Mouse (Mus musculus) mesoderm, embryonic 11.5 days (tissue): ENCODE measurements at regions not wholly inside any gene's neighbourhood (a gene's known extent, or its start where the extent isn't known, plus 50 kb on each side); places are given as distances from the start of the nearest gene placed in this dataset.

Experiments
- DNase-seq: peaks from one replicate; pipeline ENCODE4 v3.0.0-alpha.2; 2012; ENCODE audit warnings: low read depth, low spot score

DNA sequence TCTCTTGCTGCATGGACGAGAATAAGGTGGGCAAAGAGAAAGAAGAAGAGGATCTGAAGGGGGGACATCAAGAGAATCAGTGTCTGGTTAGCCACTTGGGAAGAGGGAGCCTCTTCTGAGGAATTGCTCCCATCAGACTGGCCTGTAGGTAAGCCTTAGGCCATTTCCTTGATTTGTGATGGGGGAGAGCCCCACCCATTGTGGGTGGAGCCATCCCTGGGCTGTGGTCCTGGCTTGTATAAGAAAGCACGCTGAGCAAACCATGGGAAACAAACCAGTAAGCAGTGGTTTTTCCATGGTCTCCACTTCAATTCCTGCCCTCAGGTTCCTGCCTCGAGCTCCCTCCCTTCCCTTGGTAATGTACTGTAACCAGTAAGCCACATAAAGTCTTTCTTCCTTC is 57.7 kb upstream of the Sez6l start:
- DNase-seq, result no peak

DNA sequence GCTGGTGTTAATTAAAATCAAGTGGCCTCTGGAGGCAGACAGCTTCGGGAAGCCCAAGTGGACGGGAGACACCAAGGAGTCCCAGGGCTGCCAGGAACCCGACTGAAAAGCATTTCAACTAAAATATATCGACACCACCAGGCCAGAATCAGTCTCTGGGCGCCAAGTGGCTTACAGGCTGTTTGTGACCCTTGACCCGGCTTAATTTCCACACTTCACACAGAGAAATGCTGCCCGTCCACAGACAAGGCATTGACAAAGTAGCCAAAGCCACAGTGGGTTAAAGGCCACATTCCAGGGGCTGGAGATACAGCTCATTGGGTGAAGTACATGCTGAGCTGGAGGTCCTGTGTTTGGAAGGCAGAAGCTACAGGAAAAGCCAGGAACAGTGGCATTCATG is 54.8 kb upstream of the Sez6l start:
- DNase-seq, result peak; percentile 71

DNA sequence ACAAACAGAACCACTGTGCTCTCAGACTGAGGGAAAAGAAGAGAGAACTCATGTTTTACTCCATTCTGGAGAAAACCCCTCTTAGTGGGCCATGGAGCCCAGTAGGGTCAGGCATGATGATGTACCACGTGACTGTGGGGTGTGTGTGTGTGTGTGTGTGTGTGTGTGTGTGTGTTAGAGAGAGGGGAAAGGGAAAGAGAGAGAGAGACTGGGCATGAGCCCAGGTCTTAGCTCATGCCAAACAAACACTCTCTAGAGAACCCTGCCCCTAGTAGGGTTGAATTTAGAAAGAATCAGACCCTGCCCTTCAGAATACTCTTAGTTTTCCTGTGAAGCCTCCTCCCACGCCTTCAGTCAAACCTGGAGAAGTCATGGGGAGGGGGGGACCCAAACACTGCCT is 52.7 kb upstream of the Sez6l start:
- DNase-seq, result no peak

DNA sequence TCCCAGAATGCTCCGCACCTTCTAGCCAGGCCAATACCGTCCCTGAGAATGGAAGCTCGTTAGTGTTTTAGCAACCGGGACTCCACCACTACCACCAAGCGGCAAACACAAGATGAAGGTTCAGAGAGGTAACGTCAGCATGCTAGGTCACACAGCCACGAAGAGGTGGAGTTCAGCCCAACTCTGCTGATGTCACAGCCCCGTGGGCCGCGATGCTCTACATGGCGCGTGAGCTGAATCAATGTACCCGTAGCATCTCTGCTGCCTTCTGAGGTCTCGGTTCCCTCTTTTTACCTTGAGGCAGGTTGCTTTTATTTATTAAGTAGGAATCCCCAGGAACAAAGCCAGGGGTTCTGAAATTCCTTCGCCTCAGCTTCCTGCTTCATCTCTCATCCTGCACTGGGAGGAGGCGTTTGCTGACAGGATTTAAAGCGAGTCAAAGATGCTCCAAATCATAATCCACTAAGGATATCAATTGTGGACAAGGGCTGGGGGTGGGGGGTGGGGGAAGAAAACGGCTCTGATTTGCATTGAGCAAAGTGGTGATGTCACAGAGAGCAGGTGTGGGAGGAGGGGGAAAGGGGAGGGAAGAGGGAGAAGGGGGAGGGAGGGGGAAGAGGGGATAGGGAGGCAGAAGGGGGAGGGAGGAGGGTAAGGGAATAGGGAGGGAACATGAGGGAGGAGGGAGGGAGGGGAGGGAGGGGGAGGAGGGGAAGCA is 51.2 kb upstream of the Sez6l start:
- no peak for DNase-seq

DNA sequence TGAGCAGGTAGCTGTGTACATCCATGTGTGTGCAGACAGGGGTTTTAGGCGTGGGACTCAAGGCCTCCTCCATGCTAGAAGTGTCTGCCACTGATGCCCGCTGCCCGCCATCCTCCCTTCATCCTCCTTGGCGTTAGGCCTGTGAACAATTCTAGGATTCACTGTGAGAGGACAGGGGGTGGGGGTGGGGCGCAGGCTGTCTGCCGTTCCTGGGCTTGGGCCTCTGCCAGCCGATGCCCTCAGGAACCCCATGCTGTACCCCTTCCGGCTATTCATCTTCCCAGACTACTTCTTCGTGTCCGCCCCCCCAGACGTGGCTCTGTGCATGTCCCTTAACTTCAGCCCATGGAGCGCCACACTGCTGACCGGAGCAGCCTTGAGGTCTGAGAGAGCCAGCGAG is 50.3 kb upstream of the Sez6l start:
- DNase-seq, result no peak
